In genomic region chr17:85877426-85877825, GRCm38 (mm10) we compare ENCODE assay signal across 10 mouse cellular contexts.
DNase-seq lines count a peak whose midpoint lies in the region; ATAC-seq and TF ChIP-seq lines count a peak whose summit lies in the region.
"Had no signal": no experiment of that assay in that cellular context is flagged by ENCODE, and none has a peak within 500 bp of the region (broad histone marks: within the 10 kb centered on the region; RNA-seq: fewer than 3 reads in every experiment).

No protein-coding gene starts in this region.

- no peak overlapping the region for H3K4me3 ChIP-seq in MEL (ENCODE audit: control insufficient read depth in 1 of 2, insufficient read depth in 1 of 2, low read depth in 2 of 2, low read length in 2 of 2)
- no peak overlapping the region for H3K4me3 ChIP-seq in embryonic facial prominence, embryonic 10.5 days
- H3K4me3 ChIP-seq: embryonic facial prominence, embryonic 12.5 days; neural tube, embryonic 12.5 days had no signal

- 0 out of 2 replicates have a peak, but pooled peaks have one; percentile 12 for ATAC-seq in monocyte, adult 5-6 weeks (replicated peaks; ENCODE audit: insufficient number of reproducible peaks, low FRiP score, low TSS enrichment, poor library complexity, severe bottlenecking)
- ATAC-seq in inflammation-experienced regulatory T-cells, adult 6 months: no peak

- WGBS in embryonic facial prominence, embryonic 10.5 days: 45% methylated on average over 3 of the region's 3 CpGs

- DNase-seq in heart, postnatal 14 days: peak; percentile 13 to 36
- no peak for DNase-seq in heart, adult 11 months
- DNase-seq in 3T3-L1 (ENCODE audit: low read depth, low spot score) (peak; percentile 11), MEL (ENCODE audit: low read depth, low spot score) (peak; percentile 74)
- peak; percentile 57 for DNase-seq in embryonic facial prominence, embryonic 10.5 days (ENCODE audit: low spot score)
- no peak for DNase-seq in right cerebral cortex, adult 2 months (ENCODE audit: low spot score in 2 of 2)

- H3K27ac ChIP-seq in MEL (ENCODE audit: control insufficient read depth, low read depth, low read length): no peak overlapping the region
- H3K27ac ChIP-seq in embryonic facial prominence, embryonic 10.5 days (replicated peaks): no peak overlapping the region
- H3K27ac ChIP-seq: neural tube, embryonic 12.5 days had no signal

- TF ChIP-seq CTCF in MEL (IDR thresholded peaks at IDR 0.05 in 2 of 3, conservative IDR thresholded peaks at IDR 0.05 in 1 of 3; ENCODE audit: control insufficient read depth in 1 of 3, insufficient read depth in 1 of 3, low read depth in 2 of 3, low read length in 3 of 3, poor library complexity in 1 of 3, severe bottlenecking in 1 of 3): peak; percentile 84 to 90 (median 84)

- H3K79me2 ChIP-seq in MEL (ENCODE audit: control insufficient read depth, insufficient read depth, low read length, poor library complexity): no peaks in the 10 kb centered on the region

- H3K36me3 ChIP-seq in MEL (ENCODE audit: control insufficient read depth in 1 of 2, insufficient read depth in 2 of 2, low read length in 2 of 2): peaks cover 0 to 11% of the 10 kb centered on the region in 2 experiments; a peak in 2 of 4 replicates
- no peaks in the 10 kb centered on the region for H3K36me3 ChIP-seq in embryonic facial prominence, embryonic 10.5 days (replicated peaks)
- H3K36me3 ChIP-seq: embryonic facial prominence, embryonic 12.5 days; neural tube, embryonic 12.5 days had no signal

- no peak overlapping the region for H3K9ac ChIP-seq in MEL (ENCODE audit: control insufficient read depth, low read depth, low read length, poor library complexity, severe bottlenecking)
- H3K9ac ChIP-seq: embryonic facial prominence, embryonic 12.5 days; neural tube, embryonic 12.5 days had no signal

- H3K4me1 ChIP-seq in MEL (ENCODE audit: control insufficient read depth in 1 of 2, insufficient read depth in 2 of 2, low read length in 2 of 2): peaks cover 3 to 13% of the 10 kb centered on the region in 2 experiments
- peaks cover 65% of the 10 kb centered on the region for H3K4me1 ChIP-seq in embryonic facial prominence, embryonic 10.5 days

- TF ChIP-seq EP300 in MEL (IDR thresholded peaks at IDR 0.05; ENCODE audit: low read depth in 1 of 2, low read length in 2 of 2): no peak

- peak; percentile 67 for TF ChIP-seq RAD21 in MEL (IDR thresholded peaks at IDR 0.05; ENCODE audit: low read depth, low read length)

- intact Hi-C loops in heart, postnatal 14 days (cut with DNase I): loop anchor here (5.0 kb wide), 1 partner anchor 185 kb away; no protein-coding TSS in a partner anchor

- H3K9me3 ChIP-seq in MEL (replicated peaks; ENCODE audit: insufficient read depth, low read length): no peaks in the 10 kb centered on the region
- no peaks in the 10 kb centered on the region for H3K9me3 ChIP-seq in embryonic facial prominence, embryonic 10.5 days
- H3K9me3 ChIP-seq: embryonic facial prominence, embryonic 12.5 days; neural tube, embryonic 12.5 days had no signal

- H3K27me3 ChIP-seq in MEL (ENCODE audit: control insufficient read depth in 1 of 2, insufficient read depth in 2 of 2, low read length in 2 of 2): no peaks in the 10 kb centered on the region
- H3K27me3 ChIP-seq in embryonic facial prominence, embryonic 10.5 days (replicated peaks; ENCODE audit: low read depth, poor library complexity, severe bottlenecking): peaks cover 53% of the 10 kb centered on the region
- H3K27me3 ChIP-seq: neural tube, embryonic 12.5 days had no signal

- no peak for TF ChIP-seq POLR2A in MEL (IDR thresholded peaks at IDR 0.05; ENCODE audit: control insufficient read depth in 1 of 2, insufficient read depth in 1 of 2, low read depth in 1 of 2, low read length in 2 of 2, poor library complexity in 1 of 2)

TF ChIP-seq in MEL, 35 proteins besides CTCF, POLR2A, EP300 and RAD21:
- TF ChIP-seq ZC3H11A (IDR thresholded peaks at IDR 0.05; ENCODE audit: low read depth, low read length) (peak; percentile 71), SMC3 (IDR thresholded peaks at IDR 0.05; ENCODE audit: low read depth, low read length) (peak; percentile 94), NELFE (IDR thresholded peaks at IDR 0.05; ENCODE audit: low read depth, low read length) (no peak)
TF ChIP-seq in MEL: peak in this region for 2.

Comparison
In these comparisons a context has a peak if more than half of its experiments do, and no peak if none do; other contexts are left out.
1. DNase-seq: peak in heart, postnatal 14 days (2 of 2), 3T3-L1 (single experiment), MEL (single experiment) and embryonic facial prominence, embryonic 10.5 days (single experiment); none in heart, adult 11 months (single experiment) and right cerebral cortex, adult 2 months (0 of 2).